Mouse (Mus musculus) cerebellum, adult 2 months (tissue): ENCODE data around the gene Ncf4.

Source experiments
- CTCF ChIP-seq: fragments of 200-500 bp; IDR thresholded peaks from 2 replicates; pipeline ENCODE4 v1.5.1; 2011; ENCODE audit warnings: low read depth, mild to moderate bottlenecking, control low read depth, low read length, moderate library complexity, borderline replicate concordance; ENCODE audit not compliant: insufficient read depth
- POLR2A ChIP-seq: fragments of 200-500 bp; IDR thresholded peaks from 2 replicates; pipeline ENCODE4 v1.6.1; 2011; ENCODE audit warnings: low read length, control low read depth, borderline replicate concordance; ENCODE audit not compliant: insufficient read depth

DNA sequence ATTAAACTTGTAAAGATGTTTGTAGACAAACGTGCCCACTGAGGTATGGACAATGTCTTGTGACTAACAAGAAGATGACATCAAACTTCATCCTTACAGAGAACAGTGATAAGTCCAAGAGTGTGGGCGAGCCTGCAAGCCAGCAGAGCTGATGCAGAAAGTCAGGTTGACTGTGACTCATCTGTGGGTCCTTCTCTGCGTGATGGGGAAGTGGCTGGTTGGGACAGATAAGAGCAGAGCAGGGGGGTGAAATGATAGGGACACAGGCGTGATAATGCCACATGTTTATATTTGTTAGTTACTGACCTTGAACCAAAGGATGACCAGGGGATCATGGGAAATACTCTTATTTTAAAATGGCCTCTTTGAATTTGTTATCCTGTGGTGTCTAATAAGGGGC, 23.3 kb downstream of the Ncf4 start:
- TF ChIP-seq CTCF = no peak
- no peak for TF ChIP-seq POLR2A
